In genomic region chr13:31981198-31981597, GRCm38 (mm10) we compare ENCODE assay signal across 15 mouse cellular contexts.
"Had no signal": no experiment of that assay in that cellular context is flagged by ENCODE, and none has a peak within 500 bp of the region (broad histone marks: within the 10 kb centered on the region; RNA-seq: fewer than 3 reads in every experiment).

No protein-coding gene starts in this region.

- H3K4me1 ChIP-seq: neural tube, embryonic 13.5 days; neural tube, embryonic 15.5 days; stomach, embryonic 15.5 days had no signal

- DNase-seq: retina, postnatal 1 day; right cerebral cortex, adult 18-20 months; right cerebral cortex, postnatal 14 days; right cerebral cortex, postnatal 4 days; spleen, adult 18-20 months; thymus, adult 18-20 months; thymus, adult 2 months; thymus, postnatal 14 days; thymus, postnatal 25 days; thymus, postnatal 36 days; thymus, postnatal 4 days had no signal

- H3K9me3 ChIP-seq: neural tube, embryonic 13.5 days; neural tube, embryonic 15.5 days; stomach, embryonic 15.5 days had no signal

- H3K4me3 ChIP-seq: neural tube, embryonic 13.5 days; neural tube, embryonic 15.5 days; stomach, embryonic 15.5 days had no signal

- H3K9ac ChIP-seq: neural tube, embryonic 13.5 days; neural tube, embryonic 15.5 days; stomach, embryonic 15.5 days had no signal

- H3K36me3 ChIP-seq: neural tube, embryonic 13.5 days; neural tube, embryonic 15.5 days; stomach, embryonic 15.5 days had no signal

- H3K4me2 ChIP-seq: neural tube, embryonic 13.5 days; neural tube, embryonic 15.5 days; stomach, embryonic 15.5 days had no signal

- H3K27me3 ChIP-seq: neural tube, embryonic 13.5 days; neural tube, embryonic 15.5 days; stomach, embryonic 15.5 days had no signal

- H3K27ac ChIP-seq: neural tube, embryonic 13.5 days; neural tube, embryonic 15.5 days; stomach, embryonic 15.5 days; stomach, postnatal 0 days had no signal
